Mouse (Mus musculus): ENCODE measurements around the gene Olfr533.
"Not testable (repeated sequence)": the region's sequence is repeated elsewhere in the genome, so short reads cannot be mapped to it uniquely, and the experiment has no call there.

Olfr533 gene

DNA sequence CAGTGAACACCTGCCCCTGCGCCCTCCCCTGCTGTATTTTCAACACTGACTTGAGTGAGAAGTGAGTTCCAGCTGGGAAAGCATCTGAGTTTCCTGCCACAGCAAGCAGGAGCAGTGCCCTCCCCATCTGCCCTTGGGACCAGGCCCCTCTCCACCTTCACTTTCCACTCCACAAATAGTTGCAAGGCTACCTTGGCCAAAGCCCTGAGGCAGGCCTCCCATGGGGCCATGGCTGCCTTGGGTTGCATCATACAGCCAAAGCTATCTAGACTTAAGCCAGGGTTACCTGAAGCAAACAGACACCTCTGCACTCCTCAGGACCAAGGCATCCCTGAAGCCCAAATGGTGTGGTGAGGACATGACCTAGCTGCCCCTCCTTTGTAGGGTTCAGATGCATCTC is at the start of gene Olfr533:
Olfr533 (plus strand) TSS at position 301 of the 400 bp plus-strand sequence.
- not testable (repeated sequence) for DNase-seq (ENCODE audit: inconsistent ontology term)

DNA sequence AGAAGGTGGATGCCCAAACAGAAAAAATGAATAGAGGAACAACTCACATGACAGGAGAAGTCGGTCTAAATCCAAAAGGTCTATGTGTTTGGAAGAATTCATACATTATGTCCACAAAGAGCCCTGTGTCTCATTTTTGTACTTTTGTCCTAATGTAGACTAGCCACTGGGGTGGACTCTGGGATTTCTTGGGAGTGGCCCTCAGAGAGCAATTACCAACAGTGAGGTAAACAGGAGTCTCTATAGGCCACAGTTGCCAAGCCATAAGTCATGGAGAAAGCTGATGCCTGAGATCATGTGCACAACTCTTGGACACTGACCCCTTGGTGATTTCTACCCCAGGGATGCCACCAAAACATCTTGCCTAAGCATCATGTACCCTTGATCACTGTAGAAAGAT is 41.6 kb upstream of the Olfr533 start, which contains the start of gene Olfr532:
Olfr532 (minus strand) TSS at position 101 of the 400 bp plus-strand sequence.
- DNase-seq (ENCODE audit: inconsistent ontology term) = no peak

DNA sequence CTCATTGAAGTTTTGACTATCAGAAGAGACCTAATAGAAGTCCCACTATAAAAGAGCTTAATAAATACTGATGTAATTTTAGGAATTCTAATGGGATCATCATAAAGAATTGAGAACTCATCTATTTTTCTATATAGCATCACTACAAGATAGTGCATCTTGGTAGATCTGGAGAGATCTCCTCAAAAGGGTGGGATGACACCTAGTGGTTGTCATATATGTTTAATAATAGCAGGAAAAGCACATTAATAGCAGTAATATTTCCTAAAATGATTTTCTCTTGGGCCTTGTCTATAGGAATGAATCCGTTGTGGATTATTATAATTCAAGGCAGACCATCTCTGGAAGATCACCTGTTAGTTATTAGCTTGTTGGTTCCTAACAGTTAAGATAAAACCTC is 20.0 kb upstream of the Olfr533 start:
- DNase-seq (ENCODE audit: inconsistent ontology term) = no peak

DNA sequence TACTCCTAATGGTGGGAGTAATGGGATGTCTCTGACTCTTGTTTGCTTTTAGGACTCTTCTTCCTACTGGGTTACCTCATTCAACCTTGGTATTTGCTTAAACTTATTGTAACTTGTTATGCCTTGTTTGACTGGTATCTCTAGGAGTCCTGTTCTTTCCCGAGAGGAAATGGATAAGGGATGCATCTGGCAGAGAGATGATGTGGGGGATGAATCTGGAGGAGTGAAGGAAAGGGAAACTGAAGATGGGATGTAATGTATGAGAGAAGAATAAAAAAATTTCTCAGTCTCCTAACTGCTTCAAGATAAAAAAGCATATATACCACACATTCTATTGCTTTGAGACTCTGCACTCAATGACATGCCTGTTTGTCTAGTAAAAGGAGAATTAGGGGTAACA is 14.7 kb downstream of the Olfr533 start:
- DNase-seq (ENCODE audit: inconsistent ontology term) = no peak

DNA sequence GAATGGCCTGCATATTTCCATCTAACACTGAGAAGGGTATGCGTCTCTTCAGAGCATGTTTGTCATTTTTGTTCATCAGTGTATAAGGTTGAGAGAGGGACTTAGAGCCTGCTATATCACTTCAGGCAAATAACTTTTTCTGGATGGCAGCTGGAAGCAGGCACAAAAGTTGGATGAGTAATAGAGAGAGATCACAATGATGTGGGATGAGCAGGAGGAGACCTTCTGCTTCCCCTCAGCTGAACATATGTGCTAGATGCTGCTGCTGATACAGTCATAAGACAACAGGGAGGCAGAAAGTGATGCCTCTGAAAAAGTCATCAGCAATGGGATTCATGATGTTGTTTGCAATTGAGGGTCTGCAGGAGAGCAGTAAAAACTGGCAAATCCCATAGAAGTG is 15.6 kb downstream of the Olfr533 start:
- DNase-seq (ENCODE audit: inconsistent ontology term) = no peak

DNA sequence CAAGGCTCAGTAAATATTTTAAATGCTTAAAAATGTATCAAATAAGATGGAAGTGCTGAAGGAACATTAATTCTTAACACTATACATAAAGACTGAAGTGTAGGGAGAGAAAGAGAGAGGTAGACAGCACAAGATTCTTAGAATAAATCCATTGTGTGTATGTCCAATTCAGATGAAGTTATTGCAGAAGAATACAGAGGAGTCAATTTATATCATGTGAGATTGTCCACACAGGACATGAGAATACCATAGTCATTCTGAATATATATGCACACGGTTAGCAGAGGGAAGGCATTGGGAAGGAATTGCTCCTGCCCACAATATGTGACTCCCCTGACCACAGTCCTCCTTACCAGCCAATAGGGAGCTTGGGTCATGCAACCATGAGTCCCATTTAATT is 20.7 kb downstream of the Olfr533 start, which contains the start of gene Olfr535:
Olfr535 (plus strand) TSS at position 301 of the 400 bp plus-strand sequence.
- no peak for DNase-seq (ENCODE audit: inconsistent ontology term)

DNA sequence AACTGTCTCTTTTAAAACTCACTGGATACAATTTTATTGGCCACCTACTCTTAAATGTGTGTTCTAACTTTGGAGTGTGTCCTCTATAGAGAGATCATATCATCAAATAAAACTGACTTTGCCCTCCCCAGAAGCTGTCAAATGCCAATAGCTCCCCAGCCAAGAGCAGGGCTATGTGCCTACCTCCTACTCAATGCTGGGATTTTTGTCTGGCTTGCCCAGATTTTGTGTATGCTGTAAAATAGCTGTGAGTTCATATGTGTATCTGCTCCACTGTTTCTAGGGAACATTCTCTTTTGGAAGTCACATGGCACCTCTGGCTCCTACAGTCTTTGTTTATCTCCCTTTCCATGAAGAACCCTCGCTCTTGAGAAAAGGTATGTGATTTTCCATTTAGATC is 25.8 kb downstream of the Olfr533 start:
- no peak for DNase-seq (ENCODE audit: inconsistent ontology term)

DNA sequence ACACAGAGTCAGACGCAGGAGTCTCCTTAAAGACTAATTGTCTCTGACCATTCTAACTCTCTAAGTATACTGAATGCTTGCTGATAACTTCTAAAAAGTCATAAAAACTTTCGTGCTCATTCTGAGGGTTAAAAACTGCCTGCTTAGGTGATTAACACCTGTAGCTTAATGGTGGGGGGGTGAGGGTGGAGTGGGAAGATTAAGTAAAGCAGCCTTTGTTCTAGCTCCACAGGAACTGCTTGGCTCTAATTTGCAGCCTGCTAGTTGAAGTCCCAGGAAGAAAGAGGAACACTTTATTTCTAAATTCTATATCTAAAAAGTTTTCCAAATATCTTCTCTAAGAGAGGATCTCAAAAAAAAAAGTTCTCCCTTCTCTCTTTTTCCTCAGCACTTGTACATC is 31.1 kb downstream of the Olfr533 start:
- DNase-seq (ENCODE audit: inconsistent ontology term) = no peak

DNA sequence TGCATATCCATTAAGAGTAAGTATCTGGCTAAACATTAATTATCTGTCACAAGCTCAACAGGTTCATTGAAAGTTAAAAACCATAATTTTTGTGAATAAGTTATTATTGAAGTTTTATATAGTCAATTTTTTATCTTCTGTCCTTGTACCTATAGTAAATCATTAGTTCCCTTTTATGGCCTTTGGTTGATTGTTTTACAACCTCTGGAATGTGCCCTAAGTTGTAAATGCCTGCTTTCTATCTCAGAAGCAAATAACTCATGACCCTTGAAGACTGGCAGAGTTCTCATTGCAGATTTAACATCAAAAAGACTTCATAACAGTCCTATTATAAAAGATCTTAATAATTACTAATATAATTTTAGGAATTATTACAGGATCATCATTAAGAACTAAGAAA is 31.5 kb downstream of the Olfr533 start:
- no peak for DNase-seq (ENCODE audit: inconsistent ontology term)

DNA sequence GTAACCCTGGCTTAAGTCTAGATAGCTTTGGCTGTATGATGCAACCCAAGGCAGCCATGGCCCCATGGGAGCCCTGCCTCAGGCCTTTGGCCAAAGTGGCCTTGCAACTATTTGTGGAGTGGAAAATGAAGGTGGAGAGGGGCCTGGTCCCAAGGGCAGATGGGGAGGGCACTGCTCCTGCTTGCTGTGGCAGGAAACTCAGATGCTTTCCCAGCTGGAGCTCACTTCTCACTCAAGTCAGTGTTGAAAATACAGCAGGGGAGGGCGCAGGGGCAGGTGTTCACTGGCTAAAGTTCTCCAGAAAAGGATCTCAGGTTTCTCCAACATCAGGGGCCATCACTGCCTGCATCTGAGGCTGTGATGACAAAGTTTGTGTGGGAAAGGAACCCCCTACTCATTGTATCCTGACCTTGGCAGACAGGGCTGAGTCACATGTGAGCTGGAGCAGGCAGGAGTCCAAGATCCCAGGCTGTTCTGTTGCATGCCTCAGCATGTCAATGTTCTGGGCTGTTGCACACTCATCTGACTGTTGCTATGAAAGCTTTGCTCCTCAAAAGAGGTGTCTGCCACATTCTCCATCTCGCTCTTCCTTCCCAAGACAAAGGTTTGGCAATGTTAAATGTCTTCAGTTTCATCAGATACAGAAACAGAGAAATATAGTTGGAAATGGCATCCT is 44.3 kb downstream of the Olfr533 start, which contains the start of gene Olfr536:
Olfr536 (minus strand) TSS at position 51 of the 676 bp plus-strand sequence.
- DNase-seq (ENCODE audit: inconsistent ontology term) = peak; percentile 22
